Mouse (Mus musculus) kidney, postnatal 10 days (tissue): ENCODE results near the gene Cep170b.

Source experiments
- DNase-seq: peaks from one replicate; pipeline ENCODE4 v3.0.0; 2021; ENCODE audit warnings: mixed read lengths

Cep170b gene

GRCm38 (mm10) chr12:112720216-112720615 is at the start of gene Cep170b:
Cep170b (plus strand) TSS chr12:112720455.
- DNase-seq: peak; percentile 45

DNA sequence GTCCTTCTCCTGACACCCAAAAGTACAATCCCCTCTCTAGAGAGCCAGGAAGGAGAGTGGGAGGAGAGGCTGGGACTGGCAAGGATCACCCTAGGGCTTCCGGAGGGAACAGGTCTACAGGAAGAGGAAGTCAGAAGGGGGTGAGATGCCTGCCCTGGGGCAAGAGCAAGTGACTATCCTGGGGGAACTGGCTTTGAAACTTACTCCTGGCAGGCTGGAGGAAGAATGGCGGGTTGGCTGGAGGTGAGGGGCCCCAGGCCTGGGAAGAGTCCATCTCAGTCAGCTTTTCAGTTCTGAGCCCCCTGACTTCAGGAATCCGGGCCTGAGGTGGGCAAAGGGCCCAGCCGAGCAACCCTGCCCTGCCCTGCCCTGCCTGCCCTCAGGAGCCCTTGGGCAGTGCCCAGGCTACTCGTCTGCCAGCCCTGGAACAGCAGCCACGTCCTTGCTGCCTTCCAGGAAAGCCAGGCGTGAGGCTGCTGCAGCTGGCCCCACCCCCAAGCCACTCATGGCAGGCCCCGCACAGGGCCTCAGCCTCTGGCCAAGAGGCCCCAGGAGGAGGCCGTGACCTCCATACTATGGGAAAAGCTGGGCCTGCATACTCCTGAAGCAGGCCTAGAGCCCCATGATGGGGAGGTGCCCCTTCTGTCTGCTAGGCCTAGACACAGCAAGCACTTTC is 49.4 kb upstream of the Cep170b start:
- no peak for DNase-seq

- no peak for DNase-seq
Measured at GRCm38 (mm10) chr12:112671891-112672290, 48.4 kb upstream of the Cep170b start.

- DNase-seq: peak; percentile 67
Measured at GRCm38 (mm10) chr12:112672744-112673575, 47.3 kb upstream of the Cep170b start.

GRCm38 (mm10) chr12:112673576-112674091 is 46.6 kb upstream of the Cep170b start:
- peak; percentile 74 for DNase-seq

GRCm38 (mm10) chr12:112674132-112675011 is 45.9 kb upstream of the Cep170b start, which contains the start of gene Akt1:
Akt1 (minus strand) TSS chr12:112674884.
- DNase-seq: peak; percentile 76

DNA sequence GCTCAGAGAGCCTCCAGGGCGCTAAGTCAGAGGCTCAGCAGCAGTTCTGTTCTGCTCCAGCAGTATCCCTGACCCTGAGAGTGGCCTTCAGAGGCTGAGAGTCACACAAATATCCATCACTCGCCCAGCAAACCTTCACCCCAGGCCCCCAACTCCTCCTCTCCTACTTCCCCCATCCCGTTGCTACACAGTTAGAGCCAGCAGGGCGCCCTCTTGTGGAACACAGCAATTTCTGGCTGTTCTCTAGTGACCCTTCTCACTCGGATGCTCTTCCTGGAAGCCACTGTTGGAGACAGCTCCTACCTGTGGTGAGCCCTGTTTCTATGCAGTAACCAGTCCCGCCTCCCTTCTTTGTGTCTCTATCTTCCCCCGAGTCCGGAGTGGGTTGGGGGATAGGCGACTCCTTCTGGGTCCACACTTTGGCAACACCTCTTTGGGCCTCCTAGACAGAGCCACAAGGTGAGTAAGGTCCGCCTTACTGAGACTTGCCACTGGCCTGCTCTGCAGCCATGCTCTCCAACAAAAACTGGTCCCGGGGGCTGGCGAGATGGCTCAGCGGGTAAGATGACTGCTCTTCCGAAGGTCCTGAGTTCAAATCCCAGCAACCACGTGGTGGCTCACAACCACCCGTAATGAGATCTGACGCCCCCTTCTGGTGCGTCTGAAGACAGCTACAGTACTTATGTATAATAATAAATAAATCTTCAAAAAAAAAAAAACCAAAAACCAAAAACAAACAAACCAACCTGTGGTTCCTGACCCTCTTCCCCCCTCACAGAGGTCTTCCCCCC is 44.8 kb upstream of the Cep170b start:
- DNase-seq: peak; percentile 91

DNA sequence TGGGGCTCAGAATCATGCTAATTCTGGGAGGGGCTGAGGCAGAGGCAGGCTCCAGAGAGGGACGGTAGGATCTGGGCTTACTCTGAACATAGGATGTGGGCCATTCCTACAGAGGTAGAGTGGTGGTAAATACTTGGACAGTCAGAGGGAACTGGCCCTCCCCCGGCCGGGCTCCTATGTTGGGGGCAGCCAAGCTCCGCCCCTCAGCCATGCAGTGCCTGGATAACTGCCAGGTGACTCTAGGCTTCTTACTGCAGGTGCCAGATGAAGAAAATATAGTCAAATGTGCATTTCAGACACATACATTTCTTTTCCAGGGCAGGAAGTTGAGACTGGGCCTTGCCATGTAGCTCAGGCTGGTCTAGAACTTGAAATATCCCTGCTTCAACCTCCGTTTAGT is 43.2 kb upstream of the Cep170b start:
- DNase-seq: no peak

DNA sequence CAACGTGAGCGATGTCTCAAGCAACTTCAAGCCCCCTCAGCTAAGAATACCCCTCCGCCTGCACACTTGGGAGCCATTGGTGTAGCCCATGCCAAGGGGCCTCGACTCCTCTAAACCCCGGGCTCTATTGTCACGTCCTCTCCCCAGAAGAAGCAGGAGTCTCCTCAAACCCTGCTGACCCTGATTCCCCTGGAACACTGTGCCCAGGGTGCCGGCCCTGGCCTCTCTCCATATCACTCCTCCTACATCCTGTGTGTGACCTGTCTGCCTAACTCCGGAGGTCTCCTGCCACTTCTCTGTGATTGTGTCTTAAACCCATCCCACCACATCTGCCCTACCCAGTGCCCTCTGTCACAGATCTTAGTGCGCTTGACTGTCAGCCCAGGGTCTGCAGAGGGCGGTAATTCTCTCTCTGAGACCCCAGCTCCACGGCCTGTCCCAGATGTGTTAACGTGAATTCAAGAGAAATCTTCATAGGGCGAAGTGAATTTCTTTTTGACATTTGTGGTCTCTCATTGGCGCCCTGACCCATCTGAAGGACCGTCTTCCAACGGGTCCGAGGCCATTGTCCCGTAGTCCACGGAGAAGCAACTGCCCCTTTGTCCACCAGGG is 42.2 kb upstream of the Cep170b start:
- DNase-seq: no peak

- peak; percentile 84 for DNase-seq
Measured at GRCm38 (mm10) chr12:112678555-112679026, 41.7 kb upstream of the Cep170b start, which contains the start of gene Zbtb42. Zbtb42 (plus strand) TSS chr12:112678828.

DNA sequence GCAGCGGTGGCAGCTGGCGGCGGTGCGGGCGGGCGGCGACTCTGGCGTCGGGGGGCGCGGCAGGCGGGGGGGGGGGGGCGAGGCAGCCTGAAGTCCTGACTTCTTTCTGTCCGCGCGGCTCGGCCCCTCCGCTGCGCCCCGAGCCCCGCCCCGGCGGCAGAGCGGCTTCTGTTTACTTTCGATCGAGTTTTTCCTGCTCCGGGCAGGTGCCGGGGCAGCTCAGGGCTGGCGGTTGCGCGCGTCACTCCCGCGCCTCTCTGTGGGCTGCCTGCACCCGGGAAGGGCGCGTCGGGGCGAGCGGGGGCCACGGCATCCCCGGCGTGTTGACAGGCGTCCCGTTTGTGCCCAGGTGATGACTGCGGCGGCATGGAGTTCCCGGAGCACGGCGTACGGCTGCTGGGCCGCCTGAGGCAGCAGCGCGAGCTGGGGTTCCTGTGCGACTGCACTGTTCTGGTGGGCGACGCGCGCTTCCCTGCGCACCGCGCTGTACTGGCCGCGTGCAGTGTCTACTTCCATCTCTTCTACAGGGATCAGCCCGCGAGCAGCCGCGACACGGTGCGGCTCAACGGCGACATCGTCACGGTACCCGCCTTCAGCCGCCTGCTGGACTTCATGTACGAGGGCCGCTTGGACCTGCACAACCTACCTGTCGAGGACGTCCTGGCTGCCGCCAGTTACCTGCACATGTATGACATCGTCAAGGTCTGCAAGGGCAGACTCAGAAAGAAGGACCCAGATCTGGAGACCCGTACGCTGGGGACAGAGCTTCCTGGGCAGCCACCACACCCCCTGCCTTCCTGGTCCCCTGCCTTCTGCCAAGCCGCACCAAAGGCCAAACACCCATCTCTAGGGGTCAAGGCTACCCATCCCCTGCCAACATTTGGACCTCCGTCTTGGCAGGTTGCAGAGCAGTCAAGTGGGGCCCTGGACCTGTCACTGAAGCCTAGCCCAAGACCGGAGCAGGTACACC is 40.9 kb upstream of the Cep170b start:
- DNase-seq: peak; percentile 71

DNA sequence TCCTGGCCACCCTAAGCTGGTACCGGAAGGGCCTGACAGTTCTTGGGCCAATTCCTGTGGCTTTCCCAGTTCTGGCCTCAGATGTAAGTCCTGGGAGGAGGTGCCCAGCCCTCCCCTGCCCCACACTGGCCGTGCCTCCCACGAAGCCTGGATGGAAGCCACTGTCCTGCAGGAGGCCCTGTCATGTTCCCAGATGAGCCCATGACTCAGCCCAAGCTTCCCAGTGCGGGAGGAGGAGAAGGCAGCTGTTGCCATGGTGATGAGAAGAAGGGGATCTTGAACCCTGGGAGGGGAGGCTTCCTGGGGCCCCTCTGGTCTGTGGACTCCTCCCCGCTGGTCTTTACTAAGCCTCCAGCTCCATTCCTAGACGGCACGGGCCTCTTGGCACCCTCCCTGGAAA is 36.9 kb upstream of the Cep170b start:
- DNase-seq: no peak

DNA sequence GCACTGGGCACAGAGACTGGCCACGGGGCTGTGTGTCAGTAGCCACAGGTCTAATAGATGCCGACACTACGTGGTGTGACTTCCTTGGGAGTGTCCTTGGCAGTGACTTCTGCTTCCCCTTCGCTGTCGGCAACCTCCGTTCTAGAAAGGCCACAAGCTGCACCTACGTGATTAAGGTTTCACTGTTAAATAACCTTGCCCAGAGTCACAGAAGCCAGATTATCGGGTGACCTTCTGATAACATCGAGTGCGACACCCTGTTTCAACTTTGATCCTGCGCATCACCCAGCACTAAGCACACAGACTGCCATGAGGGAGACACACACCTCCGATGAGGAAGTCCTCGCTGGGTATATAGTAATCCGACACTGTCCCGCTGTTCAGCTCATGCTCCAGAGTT is 31.8 kb upstream of the Cep170b start:
- no peak for DNase-seq

GRCm38 (mm10) chr12:112693185-112694126 is 26.8 kb upstream of the Cep170b start:
- DNase-seq: peak; percentile 97

DNA sequence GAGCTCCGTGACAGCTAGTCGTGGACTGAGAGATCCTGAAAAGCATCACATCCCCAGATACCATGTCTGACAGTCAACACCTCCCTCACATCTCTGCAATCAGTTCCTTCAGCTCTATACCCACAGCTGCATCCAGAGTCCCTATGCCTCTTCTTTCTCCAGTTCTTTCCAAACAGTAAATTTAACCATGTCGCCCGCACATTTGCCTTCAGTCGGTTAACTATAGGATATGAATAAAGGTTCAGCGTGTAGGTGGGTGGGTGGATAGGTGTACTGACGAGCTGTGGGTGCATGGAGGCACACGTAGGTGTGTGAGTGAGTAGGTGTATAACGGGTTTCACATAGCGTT is 26.2 kb upstream of the Cep170b start:
- DNase-seq: no peak

DNA sequence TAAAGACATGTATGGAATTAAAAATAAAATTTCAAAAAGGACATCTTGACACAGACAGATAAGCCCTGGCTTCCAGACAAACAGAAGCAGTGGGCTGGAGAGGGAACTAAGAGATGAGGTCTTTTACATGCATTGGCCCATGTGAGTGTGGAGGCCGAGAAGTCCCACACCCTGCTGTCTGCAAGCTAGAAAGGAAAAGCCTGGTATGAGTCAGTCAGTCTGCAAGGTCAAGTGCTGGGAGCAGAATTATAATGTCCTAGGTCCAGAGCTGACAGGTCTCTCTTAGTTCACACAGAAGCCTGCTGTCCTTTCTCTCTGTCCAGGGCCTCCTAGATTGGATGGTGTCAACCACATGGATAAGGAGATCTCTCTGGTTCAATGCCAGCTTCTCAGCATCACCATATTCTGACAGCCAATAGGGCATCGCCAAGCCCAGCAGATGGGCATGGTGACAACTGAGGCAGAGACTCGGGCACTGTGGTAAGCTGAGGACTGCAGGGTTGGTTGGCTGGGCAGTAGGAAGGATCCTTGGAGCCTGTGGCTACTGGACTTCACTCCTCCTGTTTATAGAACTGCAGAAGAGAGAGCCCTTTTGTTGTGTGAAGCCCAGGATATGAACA is 23.3 kb upstream of the Cep170b start:
- DNase-seq: no peak

DNA sequence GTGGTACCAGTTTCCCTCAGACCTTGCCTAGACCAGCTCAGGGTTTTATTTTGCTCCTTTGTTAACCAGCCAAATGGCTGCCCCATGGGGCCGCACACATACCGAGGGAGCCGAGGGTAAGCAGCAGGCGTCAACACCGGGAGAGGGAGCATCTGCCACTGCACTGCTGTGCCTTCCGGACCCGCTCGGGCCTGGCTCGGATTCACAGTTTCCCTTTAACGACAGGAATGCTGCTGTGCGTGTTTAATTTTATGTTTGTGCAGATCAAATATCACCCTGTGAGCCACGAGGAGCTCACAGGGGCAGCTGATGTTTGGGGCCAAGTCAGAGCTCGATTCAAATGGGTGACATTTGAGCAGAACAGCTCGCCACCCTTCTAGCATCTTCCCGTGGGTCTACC is 19.7 kb upstream of the Cep170b start:
- DNase-seq: peak; percentile 49
